Mouse (Mus musculus): ENCODE measurements around the gene Gm18336.
"Not testable (repeated sequence)": the region's sequence is repeated elsewhere in the genome, so short reads cannot be mapped to it uniquely, and the experiment has no call there.

Gene Gm18336

GRCm38 (mm10) chrX:73398636-73399035 lies at the start of gene Gm18336:
Gm18336 (minus strand) TSS chrX:73398736.
- not testable (repeated sequence) for DNase-seq (ENCODE audit: low read depth in 1 of 2, low spot score in 2 of 2)

- no peak for DNase-seq (ENCODE audit: low read depth in 1 of 2, low spot score in 2 of 2)
These were observed 42.9 kb upstream of the Gm18336 start for GRCm38 (mm10) chrX:73441428-73441827.

- DNase-seq (ENCODE audit: low read depth in 1 of 2, low spot score in 2 of 2): no peak
These were observed 36.7 kb upstream of the Gm18336 start, which contains the start of gene Trex2 for GRCm38 (mm10) chrX:73435252-73435651. Trex2 (minus strand) TSS chrX:73435344.

GRCm38 (mm10) chrX:73432850-73433249 lies 34.3 kb upstream of the Gm18336 start:
- DNase-seq (ENCODE audit: low read depth in 1 of 2, low spot score in 2 of 2): no peak

GRCm38 (mm10) chrX:73430036-73430435 lies 31.5 kb upstream of the Gm18336 start:
- no peak for DNase-seq (ENCODE audit: low read depth in 1 of 2, low spot score in 2 of 2)

- DNase-seq (ENCODE audit: low read depth in 1 of 2, low spot score in 2 of 2): no peak
These were observed 14.2 kb upstream of the Gm18336 start for GRCm38 (mm10) chrX:73412767-73413166.

- no peak for DNase-seq (ENCODE audit: low read depth in 1 of 2, low spot score in 2 of 2)
These were observed 12.5 kb upstream of the Gm18336 start, which contains the start of gene Zfp92 for GRCm38 (mm10) chrX:73410880-73411517. Zfp92 (plus strand) TSS chrX:73411096.

- DNase-seq (ENCODE audit: low read depth in 1 of 2, low spot score in 2 of 2): no peak
These were observed 3.1 kb upstream of the Gm18336 start for GRCm38 (mm10) chrX:73401616-73402015.

- DNase-seq (ENCODE audit: low read depth in 1 of 2, low spot score in 2 of 2): no peak
These were observed 2.4 kb upstream of the Gm18336 start for GRCm38 (mm10) chrX:73400951-73401350.

- DNase-seq (ENCODE audit: low read depth in 1 of 2, low spot score in 2 of 2): no peak
These were observed 2.1 kb downstream of the Gm18336 start for GRCm38 (mm10) chrX:73396446-73396845.

GRCm38 (mm10) chrX:73391481-73391880 lies 7.1 kb downstream of the Gm18336 start:
- no peak for DNase-seq (ENCODE audit: low read depth in 1 of 2, low spot score in 2 of 2)

GRCm38 (mm10) chrX:73384924-73385323 lies 13.6 kb downstream of the Gm18336 start:
- no peak for DNase-seq (ENCODE audit: low read depth in 1 of 2, low spot score in 2 of 2)

- no peak for DNase-seq (ENCODE audit: low read depth in 1 of 2, low spot score in 2 of 2)
These were observed 14.1 kb downstream of the Gm18336 start for GRCm38 (mm10) chrX:73384419-73384818.

GRCm38 (mm10) chrX:73363291-73363690 lies 35.2 kb downstream of the Gm18336 start:
- no peak for DNase-seq (ENCODE audit: low read depth in 1 of 2, low spot score in 2 of 2)

GRCm38 (mm10) chrX:73356719-73357118 lies 41.8 kb downstream of the Gm18336 start:
- no peak for DNase-seq (ENCODE audit: low read depth in 1 of 2, low spot score in 2 of 2)

GRCm38 (mm10) chrX:73356163-73356562 lies 42.4 kb downstream of the Gm18336 start:
- DNase-seq (ENCODE audit: low read depth in 1 of 2, low spot score in 2 of 2): no peak

Data from monocyte, adult 2 months (primary cell).